Mouse (Mus musculus) heart, postnatal 25 days (tissue): Measurements from ENCODE around the gene Gnao1. TPM values are rescaled to one million over a fixed set of nuclear protein-coding genes. Genes with fewer than 3 reads are reported as not detected.

ENCODE experiments used
- DNase-seq: peaks from one replicate; pipeline ENCODE4 v3.0.0; 2022; ENCODE audit warnings: low spot score
- intact Hi-C: fragments of 180-260 bp; cut with DNase I; formaldehyde crosslinking; loops from one replicate; pipeline ENCODE4 v1.15.1; 2025
- total RNA-seq, 2 experiments: library from RNA; stranded (reverse); gene quantifications; 2 replicates each; pipeline ENCODE4 v1.2.3; 2021

Gene Gnao1
- total RNA-seq, 2 experiments from 2014 or later = 26.0 to 27.4 TPM

DNA sequence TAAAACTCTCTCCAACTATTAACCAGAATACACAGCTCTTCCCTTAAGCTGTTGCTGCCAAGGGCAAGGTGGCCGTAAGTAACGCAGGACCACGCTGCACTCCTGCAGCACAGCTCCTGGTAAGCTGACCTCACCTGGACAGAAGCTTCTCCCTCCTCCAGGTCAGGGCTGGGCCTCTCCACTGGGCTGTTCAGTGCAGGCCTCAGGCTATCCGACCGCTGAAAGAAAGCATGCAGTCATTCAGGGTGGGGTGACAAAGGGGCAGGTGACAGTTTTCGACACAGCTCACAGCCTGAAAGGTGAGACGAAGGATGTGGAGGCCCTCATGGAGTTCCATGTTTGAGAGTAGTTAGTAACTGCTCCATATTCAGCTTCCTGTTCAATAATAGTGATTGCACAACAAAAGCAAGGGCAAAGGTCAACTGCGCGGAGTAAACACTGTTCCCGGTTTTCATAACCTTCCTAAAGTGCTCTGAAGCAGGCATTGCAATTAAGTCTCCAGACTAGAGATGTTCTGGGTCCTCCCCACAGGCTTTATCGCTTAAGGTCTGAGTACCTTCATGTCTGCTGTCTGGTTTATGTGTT lies 164.9 kb downstream of the Gnao1 start:
- intact Hi-C loops = no loop called here
- no peak for DNase-seq

DNA sequence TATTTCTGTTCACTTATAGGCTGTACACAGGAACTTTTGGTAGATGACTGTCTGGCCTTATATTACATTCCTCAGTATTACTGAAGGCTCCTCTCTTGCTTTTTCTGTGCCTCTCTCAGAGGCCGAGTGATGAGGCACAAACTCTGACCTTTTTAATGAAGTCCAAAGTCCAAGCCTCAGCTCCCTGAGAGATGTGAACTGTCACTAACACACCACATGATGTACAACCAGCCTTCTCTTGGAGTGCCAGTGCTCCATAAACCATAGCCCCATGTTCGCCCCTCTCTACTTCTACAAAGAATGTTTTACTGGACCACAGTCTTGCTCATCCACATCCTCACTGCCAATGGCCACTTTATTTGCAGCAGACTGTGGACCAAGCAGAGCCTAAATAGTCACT lies 165.6 kb downstream of the Gnao1 start:
- intact Hi-C loops = no loop called here
- no peak for DNase-seq

DNA sequence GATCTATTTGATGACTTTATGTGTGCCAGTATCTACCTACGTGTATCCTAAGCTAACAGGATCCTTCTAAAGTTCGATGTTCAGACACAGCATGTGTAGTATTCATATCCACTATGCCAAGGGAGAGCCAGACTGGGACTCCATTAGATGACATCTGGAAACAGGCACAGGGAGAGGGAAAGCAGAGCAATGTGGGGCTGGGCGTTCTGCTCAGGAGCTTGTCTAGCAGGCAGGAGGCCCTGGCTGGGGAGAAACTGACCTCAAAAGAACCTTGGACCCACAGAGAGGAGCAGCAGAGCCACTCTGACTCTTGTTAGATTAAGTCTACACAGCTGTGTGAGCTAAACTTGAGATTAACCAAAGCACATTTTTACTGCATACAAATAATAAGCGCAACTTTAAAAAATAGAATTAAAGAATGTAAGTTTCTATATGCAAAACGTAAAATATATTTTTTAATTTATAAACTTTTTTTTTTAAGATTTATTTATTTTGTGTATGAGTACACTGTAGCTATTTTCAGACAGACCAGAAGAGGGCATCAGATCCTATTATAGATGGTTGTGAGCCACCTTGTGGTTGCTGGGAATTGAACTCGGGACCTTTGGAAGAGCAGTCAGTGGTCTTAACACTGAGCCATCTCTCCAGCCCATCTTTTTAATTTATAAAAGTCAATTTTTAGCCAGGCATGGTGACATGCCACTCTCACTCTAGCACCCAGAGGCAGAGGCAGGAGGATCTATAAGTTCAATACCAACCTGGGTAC lies 166.9 kb downstream of the Gnao1 start:
- DNase-seq = no peak
- intact Hi-C loops = no loop called here

DNA sequence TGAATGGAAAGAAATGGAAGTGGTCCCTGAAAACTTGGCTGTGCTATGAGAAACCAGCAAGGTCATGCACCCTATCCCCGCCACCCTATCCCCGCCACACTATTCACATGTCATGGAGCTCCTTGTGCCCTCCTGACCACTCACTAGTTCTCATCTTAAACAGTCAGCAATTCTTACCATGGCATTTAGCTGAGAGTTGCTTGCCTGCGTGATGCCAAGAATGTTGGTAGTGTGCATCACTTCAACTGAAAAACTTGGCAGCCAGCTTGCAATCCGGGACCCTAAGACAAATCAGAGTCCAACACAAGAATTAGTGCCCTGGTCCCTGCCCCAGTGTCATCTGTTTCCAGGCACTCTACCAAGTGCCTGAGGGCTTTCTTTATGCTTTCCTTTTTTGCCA lies 170.4 kb downstream of the Gnao1 start:
- intact Hi-C loops = no loop called here
- no peak for DNase-seq

DNA sequence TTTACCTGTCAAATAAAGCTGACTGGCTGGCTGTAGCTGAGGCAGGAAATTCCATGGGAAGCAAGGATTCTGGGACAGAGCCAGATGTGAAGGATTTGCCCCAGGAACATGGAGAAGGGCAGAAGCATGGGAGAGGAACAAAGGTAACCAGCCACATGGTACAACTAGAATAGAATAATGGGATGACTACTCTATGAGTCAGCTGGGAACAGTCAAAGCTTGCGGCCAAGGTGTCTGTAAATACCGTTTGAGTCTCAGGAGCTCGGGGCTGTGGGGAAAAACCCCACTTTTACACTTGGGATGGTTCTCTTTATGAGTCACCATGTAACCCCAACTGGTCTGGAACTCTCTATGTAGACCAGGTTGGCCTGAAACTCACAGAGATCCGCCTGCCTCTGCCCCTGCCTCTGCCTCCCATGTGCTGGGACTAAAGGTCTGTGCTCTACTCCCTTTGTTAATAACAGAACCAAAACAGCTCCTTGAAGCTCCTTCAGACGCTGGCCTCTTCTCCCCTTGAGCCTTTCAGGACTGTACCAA lies 172.0 kb downstream of the Gnao1 start:
- DNase-seq = no peak
- intact Hi-C loops = no loop called here

DNA sequence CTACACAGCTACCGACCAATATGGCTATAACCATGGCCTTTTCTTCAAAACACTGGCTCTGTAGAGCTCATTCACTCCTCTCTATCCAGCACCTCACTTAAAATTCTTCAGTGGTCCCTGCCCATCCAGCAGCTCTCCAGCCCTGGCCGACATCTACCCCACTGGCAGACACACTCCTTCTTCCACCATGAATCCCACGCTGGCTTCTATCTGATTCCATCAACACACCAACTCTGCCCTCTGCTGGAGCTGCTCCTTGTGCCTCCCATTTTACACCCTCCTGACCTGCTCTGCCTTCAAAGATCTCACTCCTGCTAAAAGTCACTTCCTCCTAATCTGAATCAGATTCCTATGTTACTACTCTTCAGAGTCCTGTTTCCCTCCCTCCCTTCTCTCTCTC lies 174.1 kb downstream of the Gnao1 start:
- intact Hi-C loops = no loop called here
- DNase-seq = no peak

DNA sequence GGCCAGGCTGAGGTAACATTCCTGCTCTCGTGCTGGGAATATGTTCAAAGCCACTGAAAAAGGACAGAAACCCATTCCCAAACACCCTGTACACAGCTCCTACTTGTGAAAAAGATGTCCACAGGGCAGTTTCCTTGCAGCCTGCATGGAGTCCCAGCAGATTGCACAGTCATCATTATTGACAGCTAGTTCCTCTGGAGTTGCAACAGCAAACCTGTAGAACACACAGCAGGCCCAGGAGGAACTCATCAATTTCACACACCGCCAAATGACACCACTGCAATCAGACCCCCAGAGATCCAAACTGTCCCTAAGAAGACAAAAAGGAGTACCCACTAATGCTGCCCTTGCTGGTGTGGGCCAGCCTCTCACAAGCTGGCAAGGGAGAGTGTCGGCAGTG lies 175.0 kb downstream of the Gnao1 start:
- intact Hi-C loops = no loop called here
- DNase-seq = no peak

DNA sequence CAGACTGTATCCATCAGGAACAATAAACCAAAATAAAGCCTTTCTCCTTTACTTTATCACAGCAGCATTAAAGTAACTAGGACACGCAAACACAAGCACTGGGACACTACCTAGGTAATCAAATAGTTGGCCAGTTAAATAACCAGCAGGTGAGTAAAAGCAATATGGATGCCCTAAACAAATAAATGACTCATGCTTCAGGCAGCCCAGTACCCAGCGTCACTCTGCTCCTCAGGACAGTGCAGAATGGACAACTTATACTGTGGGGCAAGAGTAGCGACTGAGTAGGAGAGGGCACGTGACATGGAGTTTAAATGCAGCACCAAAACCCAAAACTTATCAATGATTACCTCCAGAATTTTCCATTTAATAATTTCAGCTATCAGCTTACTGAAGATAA lies 180.0 kb downstream of the Gnao1 start:
- intact Hi-C loops = no loop called here
- no peak for DNase-seq

DNA sequence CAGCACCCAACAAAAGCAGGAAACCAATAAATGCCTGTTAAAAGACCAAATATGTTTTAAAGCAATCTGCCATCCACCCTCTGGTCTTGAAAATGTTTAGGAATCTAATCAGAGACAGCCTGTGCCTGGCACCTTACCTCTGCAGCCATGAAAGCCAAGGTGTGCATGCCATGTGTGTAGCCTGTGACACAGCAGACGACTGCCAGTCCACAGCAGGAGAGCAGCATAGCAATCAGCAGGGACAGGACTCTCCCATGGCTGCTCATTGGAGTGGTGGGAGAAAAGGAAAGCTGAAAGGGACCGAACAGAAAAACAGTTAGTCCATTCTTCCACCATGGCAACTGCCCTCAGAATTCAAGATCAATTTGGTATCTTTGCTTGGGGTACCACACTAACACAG lies 189.2 kb downstream of the Gnao1 start:
- DNase-seq = no peak
- intact Hi-C loops = no loop called here

DNA sequence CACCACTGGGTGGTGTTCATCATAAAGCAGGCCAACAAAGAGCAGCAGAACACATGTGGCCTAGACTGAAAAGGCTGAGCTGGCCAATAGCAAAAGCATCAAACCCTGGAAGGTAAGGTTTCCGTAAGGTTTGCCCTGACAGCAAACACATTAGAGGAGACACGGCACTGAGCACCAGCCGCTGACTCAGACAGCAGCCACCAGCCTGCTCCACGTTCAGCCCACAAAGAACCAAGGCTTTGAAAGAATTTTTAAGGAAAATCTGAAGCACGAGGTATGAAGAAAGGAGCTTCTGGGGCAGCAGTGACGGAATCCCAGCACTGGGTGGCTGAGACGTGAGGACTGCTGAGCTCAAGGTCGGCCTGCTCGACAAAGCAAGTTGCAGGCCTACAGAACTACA lies 194.4 kb downstream of the Gnao1 start:
- intact Hi-C loops = no loop called here
- DNase-seq = no peak

DNA sequence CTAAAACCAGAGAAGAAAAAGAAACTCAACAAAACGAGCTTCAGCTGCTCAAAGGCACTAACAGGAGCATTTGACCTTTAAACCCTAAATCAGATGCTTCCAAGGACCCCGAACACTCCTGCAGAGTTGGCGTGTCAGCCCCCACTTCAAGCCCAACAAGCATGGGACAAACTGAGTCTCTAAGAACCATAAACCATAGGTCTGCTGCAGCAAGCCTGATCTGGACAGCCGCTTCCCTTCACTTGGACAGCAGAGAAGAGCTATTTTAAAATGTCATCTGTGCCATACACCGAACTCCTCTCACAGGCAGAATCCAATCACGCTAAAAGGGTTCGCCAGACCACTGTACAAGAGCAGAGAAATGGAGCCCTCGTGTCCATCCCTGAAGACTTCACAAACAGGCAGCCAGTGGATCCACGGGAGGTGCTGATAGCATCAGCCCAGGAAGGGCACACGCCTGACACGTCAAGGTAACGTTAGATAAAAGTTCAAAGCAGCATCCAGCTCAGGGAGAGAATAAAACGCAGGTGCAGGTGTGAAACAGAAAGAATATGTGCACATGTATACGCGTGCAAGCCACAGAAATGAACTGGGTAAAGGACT lies 199.6 kb downstream of the Gnao1 start:
- DNase-seq = no peak
- intact Hi-C loops = no loop called here

DNA sequence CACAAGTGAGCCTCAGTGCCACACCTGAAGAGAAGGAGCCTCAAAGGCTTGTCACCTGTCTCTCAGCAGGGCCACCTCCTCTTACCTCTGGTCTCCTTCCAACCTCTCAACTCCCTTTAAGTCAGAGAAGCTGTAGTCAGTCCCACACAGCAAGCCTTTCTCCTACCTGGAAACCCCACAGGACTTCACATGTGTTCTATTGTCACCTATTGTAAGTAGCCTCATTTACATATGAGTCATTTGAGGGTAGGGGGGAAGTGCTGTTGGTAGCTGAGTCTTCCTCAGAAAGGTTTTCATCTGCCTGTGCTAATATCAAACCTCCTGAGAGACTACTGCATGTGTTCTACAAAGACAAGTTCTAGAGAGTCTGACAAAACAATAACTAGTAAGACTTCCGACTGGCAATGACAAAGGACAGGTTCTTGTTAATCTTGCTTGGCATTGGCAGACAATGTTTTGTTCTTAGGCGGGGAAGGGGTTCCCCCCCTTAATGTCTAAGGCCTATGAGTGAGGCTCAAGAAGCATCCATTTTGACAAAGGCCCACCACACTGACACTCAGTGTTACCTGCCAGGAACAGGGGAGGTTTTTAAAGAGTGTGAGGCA lies 200.4 kb downstream of the Gnao1 start:
- intact Hi-C loops = loop anchor here (2.0 kb wide), 1 partner anchor 25 kb away; no protein-coding TSS in a partner anchor
- DNase-seq = no peak

DNA sequence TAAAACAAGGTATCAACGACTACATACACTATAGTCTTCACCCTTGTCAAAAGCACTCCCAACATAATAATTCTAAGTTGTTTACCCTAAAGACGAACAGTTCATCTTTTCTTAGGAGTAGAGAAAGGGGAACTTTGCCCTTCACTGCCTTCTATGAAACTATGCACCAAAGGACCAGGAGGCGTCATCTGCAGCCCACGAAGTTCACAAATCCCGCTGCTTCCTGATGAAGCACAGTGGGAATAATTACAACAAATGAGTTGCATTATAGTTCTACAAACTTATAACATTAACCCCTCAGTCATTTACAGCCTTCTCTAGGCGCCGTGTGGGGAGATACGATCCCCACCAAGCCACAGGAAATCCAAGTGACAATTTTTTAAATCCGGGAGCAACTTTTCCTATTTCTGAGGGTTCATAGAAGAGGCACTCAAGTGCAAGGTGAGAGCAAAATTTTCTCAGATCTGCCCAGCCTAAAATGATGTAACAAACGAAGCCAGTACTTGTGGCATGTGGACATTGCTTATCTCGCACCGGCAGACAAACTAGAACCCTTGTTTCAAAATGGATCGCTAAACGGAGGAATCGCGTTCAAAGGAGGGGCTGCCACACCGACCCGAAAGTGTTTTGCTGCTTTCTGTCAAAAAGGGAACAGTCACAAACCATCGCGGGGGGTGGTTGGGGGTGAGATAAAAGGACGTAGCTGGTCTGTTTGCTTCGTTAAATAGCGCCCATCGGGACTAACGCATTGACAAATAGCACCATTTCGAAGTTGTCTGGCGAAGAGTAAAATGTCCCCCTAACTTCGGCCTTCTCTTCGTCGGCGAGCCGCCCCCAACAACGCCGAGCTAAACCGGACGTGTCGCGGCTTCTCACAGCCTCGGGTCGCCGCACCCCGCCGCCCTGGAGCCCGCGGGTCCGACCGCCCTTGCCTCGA lies 201.6 kb downstream of the Gnao1 start:
- intact Hi-C loops = loop anchor here (2.0 kb wide), 1 partner anchor 23 kb away; no protein-coding TSS in a partner anchor
- DNase-seq = no peak

DNA sequence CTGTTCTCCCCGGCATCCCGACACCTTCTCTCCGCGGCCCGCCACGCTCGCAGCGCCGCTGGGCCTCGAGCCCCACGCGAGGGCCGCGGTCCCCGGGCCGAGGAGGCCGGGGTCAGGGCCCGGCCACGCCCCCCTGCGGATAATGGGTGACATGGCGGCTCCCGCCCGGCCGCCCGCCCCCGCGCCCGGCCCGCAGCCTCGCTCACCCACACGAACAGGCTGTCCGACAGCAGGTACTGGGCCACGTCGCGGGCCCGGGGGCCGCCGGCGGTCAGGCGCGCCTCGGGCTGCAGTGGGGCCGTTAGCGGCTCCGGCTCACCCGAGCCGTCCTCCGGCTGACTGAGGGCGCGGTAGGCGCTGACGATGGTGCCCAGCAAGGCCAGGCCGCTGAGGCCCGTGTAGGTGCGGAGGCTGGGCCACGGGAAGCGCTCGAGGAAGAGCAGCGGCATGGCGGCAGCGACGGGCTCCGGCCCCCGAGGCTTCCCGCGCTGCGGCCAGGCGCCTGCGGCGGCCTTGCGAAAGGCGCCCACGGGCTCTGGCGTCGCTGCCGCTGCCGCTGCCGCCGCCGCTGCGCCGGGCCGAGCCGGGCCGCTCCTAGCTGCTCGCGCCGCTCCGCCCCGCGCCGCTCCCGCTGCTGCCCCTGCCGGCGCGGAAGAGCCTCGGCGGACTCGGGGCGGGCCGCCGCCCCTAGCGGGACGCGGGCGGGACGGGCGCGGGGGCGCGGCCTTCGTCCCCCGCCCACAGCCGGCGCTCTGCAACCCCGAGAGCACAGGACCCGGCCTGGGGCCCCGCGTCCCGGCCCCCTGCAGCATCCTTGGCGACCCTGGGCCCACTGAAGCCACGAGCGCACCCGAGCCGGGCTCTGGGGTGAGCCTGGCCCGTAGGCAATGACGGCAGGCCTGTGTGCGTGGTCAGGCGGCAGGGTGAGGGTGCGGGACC lies 202.5 kb downstream of the Gnao1 start, which contains the start of gene Amfr:
TSS of gene Amfr (minus strand) at position 830 of the 939 bp plus-strand sequence.
- intact Hi-C loops = no loop called here
- peak; percentile 47 for DNase-seq

DNA sequence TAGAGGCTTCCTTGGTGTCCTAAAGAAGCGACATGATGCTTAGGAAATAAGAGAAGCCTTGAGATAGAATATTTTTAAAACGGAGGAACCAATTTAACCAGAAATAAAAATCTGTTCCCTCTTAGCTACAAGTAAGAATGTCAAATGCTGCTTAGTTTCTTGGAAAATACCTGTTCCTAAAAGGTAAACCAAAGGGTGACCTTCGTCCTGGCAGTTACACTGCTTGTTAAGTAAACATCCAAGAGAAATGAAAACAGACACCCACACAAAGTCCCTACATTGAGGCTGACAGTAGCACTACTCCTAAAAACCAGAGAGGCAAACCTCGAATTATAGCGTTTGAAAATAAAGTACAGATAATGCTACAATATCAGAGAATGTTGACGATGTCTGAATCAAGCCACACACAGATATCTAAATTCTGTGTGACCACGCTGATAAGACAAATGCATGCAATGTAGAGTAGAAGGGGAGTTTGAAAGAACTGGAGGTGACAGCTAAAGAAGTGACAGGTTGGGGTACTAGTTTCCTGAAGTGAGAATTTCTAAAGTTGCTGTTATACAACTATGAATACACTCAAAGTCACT lies 203.4 kb downstream of the Gnao1 start:
- no peak for DNase-seq
- intact Hi-C loops = no loop called here
